Mouse (Mus musculus): ENCODE measurements around the gene Brinp1. TPM values are rescaled to one million over a fixed set of nuclear protein-coding genes. Genes with fewer than 3 reads are reported as not detected.
"Not testable (repeated sequence)": the region's sequence is repeated elsewhere in the genome, so short reads cannot be mapped to it uniquely, and the experiment has no call there.

The Brinp1 gene
- total RNA-seq, 2 experiments from 2014 or later = 0.31 to 0.54 TPM

DNA sequence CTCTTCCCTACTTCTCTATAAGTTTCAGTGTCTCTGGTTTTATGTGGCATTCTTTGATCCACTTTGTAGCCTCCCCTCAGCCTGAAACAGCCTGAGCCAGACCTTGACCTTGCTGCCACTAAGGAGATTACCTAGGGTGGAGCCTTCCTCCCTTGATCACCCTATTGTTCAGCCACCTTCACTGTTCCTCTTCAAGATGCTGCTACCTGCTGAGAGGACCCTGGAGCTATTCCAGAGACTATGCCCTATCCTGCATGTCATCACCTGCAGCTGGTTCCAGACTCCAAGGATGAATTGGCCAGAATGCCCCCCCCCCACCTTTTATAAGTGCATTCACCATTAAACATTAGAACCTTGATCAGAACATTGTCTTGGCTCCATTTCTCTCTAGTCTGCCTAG is 140.2 kb downstream of the Brinp1 start:
- DNase-seq = not testable (repeated sequence)

DNA sequence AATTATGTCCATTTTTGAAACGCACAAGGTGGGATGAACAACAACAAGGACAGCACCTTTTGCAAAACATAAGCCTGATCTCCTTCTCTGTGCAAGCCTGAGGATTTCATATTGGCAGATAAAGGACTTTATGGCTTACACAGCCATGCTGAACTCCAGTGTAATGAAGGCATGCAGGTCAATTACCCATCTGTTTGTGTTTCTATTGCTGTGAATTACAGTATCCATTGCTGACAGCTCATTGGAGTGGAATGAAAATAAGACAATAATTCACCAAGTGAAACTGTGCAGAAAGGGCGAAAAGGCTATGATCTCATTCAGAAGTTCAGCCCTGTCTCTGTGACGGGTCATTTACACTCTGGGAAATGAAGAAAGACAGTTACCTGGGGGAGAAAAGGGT is 147.7 kb downstream of the Brinp1 start:
- DNase-seq = no peak

DNA sequence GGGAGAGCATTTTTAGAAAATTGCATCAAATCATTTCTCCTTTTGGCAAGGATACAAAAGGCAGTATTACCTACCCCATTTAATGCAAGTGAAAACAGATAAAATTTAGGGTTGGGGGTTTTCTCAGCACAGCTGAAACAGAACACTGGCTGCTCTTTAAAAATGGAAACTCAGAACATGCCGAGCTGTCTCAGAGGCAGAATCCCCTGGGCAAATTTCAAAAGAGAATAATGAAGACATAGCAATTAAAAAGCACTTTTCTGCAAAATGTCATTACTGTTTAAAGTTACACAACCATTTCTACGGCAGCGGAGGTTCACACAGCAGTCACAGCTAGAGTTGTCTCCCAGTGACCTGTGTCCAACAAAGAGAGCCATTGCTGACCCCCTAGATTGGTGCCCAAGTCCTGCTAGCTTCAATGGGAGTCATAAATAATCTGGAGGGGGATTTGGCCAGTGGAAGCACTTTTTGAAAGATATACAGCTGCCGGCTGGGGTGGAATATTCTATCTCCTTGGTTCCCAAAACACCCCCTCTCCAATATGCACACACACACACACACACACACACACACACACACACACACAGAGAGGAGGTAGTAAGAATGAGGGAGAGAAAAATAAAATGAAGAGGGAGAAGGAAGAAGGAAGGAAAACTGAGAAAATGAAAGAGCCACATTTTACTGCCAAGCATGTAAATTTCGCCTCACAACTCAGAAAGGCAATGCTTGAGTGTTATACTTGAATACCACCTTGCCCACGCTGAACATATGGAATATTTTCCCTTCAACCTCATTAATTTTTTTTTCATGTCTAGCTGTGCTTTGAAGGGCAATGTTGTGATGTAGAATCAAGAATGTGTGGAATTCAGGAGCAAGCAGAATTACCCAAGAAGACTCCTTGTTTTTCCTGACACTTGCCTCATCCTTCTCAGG is 152.0 kb downstream of the Brinp1 start:
- DNase-seq = no peak

DNA sequence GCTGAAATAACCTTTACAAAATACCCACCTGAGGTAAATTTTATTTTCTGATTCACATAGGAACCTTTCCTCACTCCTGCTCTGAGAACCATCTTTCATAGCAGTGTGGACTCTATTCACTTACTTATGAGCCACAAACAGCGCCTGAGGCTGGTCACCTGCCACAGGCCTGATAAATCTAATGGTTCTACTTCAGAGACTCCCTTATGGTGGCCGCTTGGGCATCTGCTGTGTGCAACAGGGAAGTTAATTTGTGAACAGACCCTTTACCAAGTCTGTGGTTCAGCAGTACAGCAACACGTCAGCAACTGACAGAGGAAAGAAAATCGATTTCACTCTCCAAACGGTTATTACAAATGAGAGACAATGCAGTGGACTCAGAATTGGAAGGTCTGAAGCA is 164.2 kb downstream of the Brinp1 start:
- DNase-seq = no peak

DNA sequence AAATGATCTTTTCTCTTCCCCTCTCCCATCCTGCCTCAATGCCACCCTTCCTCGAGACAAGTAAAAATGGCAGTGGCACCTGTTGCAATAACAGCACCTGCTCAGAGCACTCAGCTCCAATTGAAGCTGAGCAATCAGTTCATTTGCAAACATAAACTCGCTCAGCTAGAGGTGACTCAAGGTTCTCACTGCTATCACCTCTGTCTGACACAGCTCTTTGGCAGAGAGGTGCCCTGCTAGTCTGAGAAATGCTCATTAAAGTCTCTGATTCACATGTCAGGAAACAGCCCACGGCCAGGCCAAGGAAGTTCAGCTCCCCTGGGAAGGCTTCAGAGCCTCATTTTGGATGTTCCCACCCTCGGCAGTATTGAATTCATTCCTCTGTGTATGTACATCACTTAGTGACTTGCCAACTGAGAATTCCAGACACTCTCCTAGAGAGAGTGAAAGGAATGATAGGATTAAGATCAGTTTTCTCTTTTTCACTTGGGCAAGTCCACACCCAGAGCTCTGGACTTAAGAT is 165.7 kb downstream of the Brinp1 start:
- no peak for DNase-seq

DNA sequence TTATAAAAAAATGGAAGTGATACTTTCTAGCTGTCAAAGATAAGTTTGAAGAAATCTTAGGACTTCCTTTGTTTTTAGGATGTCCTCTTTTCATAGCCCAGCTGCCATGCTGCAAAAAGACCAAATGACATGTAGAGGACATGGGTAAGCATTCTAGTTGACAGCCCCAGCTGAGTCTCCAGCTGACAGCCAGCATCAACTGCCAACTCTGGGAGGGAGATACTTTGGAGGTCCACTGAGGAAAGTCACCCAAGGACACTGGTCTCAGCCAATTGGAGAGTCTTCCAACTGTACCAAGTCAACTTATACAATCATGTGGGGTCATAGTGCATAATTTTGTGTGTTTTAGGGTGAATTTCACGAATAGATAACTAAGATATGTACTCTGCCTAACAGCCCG is 166.6 kb downstream of the Brinp1 start:
- DNase-seq = no peak

DNA sequence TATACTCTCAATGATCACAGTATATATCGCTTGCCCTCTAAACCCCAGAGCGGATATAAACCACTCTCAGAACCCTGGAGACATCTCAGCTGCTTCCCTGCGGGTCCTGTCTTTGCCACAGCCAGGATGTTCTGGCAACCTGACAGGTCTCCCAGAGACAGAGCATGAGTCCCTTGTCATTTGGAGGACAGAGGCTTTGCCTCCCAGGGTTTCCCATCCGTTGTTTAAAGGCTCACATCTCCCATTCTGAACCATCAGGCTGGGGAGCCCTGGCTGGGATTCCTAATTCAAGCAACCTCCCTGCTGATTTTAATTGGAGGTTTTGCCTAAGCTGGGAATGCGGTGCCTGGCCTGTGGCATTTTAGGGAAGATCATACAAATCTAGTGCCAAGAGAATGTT is 185.9 kb downstream of the Brinp1 start:
- peak; percentile 6 for DNase-seq

DNA sequence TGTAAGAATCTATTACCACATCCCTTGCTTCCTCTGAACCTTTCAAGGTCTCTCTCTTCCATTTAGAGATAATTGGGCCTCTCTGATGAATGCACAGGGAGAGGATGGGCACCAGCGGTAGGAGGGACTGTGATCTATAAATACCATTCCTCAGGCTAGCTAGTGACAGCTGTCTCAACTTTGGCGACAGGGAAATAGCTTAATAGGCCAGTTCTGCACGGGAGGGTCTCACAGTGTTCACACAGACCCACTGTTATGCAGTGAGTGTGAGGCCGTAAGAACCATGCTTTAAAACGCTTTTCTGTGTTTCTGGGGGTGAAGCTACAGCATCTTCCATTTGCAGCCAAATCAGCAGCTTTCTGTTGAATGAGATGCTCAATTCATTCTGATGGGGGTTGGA is 186.8 kb downstream of the Brinp1 start:
- no peak for DNase-seq

DNA sequence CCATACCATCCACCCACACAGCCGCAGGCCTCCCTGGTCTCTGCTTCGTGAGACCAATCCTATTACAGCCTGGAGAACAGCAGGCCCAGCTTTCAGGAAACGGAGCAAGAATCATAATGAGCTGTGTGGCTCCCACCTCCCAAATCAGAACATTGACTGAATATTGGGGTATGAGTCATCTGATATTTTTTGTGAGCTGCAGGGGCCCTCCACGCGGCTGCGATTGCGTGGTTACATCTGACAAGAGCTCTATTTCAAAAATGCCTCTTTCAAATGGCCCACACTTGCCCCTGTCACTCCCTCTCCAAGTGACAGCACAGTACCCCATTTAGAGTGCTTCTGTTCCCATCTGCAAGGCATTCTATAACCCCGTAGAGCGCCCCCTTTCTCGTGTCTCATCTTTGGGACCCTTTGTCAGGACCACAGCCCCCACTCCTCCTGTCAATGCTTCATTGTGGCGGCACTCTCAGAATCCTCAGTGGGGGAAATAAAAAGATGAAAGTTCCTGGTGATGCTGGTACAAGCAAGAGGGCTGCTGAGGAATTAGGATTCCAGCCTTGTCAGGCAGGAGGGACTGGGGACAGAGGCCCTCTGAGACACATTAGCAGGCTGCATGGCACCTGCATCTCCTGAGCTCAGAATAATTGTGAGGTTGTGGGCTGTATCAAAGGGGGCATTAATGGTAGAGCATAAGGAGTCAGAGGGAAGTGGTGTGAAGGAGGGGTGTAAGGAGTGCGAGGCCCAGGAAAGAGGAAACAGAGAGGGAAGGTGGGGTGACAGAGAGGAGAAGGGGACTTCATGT is 188.2 kb downstream of the Brinp1 start:
- DNase-seq = no peak

DNA sequence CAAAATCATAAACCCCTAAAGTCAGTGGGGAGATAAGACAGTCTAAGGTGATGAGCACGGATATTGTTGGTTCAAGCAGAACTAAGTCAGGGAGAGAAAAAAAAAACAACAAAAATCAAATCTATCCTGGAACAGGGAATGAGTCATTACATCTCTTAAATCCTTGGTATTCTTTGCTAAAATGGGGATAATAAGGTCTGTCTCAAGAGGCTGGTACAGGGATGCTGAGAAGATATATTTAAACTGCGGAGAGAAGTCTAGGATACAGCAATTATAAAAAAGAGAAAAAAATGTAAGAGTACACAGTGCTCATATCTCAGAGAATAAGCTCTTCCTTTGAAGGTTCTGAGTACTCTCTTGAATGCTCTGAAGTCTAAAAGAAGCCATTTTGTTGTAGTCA is 189.3 kb downstream of the Brinp1 start:
- no peak for DNase-seq

DNA sequence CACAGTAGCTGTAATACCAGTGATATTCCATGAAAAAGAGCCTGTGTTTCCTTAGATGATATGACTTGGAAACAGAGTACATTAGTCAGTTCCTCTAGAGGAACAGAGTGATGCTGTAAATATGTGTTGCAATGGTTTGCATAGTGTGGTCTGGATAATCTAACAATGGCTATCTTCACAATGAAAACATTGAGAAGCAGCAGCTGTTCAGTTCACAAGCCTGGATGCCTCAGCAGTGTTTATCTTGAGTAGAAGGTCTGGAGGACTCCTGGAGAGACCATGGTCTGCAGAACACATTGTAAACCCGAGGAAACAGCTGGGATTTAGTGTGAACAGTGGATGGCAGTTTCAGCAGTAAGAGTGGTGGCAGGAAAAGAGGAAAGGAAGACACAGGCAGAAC is 233.2 kb downstream of the Brinp1 start:
- no peak for DNase-seq

All from heart, postnatal 4 days (tissue).